ENCODE assay signal across 22 mouse cellular contexts in genomic region chr12:57949886-57950285, GRCm38 (mm10).
DNase-seq lines count a peak whose midpoint lies in the region; ATAC-seq and TF ChIP-seq lines count a peak whose summit lies in the region.
"Had no signal": no experiment of that assay in that cellular context is flagged by ENCODE, and none has a peak within 500 bp of the region (broad histone marks: within the 10 kb centered on the region; RNA-seq: fewer than 3 reads in every experiment).

No protein-coding gene starts in this region.

- no peak overlapping the region for H3K27ac ChIP-seq in forebrain, embryonic 13.5 days
- no peak overlapping the region for H3K27ac ChIP-seq in forebrain, embryonic 12.5 days
- H3K27ac ChIP-seq in limb, embryonic 14.5 days (replicated peaks; ENCODE audit: low read depth, low read length): no peak overlapping the region
- H3K27ac ChIP-seq in limb, embryonic 10.5 days: no peak overlapping the region
- H3K27ac ChIP-seq: embryonic facial prominence, embryonic 12.5 days; heart, adult 2 months; heart, embryonic 15.5 days; hindbrain, embryonic 14.5 days had no signal

- H3K36me3 ChIP-seq in forebrain, embryonic 13.5 days (ENCODE audit: poor library complexity, severe bottlenecking): no peaks in the 10 kb centered on the region
- H3K36me3 ChIP-seq in forebrain, embryonic 12.5 days (replicated peaks): no peaks in the 10 kb centered on the region
- H3K36me3 ChIP-seq in limb, embryonic 14.5 days (ENCODE audit: control insufficient read depth, insufficient read depth, low read length): no peaks in the 10 kb centered on the region
- H3K36me3 ChIP-seq in limb, embryonic 10.5 days: no peaks in the 10 kb centered on the region
- H3K36me3 ChIP-seq: embryonic facial prominence, embryonic 12.5 days; heart, embryonic 15.5 days had no signal

- WGBS in forebrain, embryonic 13.5 days: 55% methylated on average over 5 of the region's 5 CpGs
- WGBS in forebrain, embryonic 12.5 days: 60% methylated on average over 5 of the region's 5 CpGs
- WGBS in limb, embryonic 14.5 days: 30% methylated on average over 5 of the region's 5 CpGs
- 51% methylated on average over 5 of the region's 5 CpGs for WGBS in limb, embryonic 10.5 days

- no peaks in the 10 kb centered on the region for H3K27me3 ChIP-seq in forebrain, embryonic 13.5 days
- H3K27me3 ChIP-seq in forebrain, embryonic 12.5 days: no peaks in the 10 kb centered on the region
- no peaks in the 10 kb centered on the region for H3K27me3 ChIP-seq in limb, embryonic 14.5 days (ENCODE audit: control insufficient read depth, insufficient read depth, low read length)
- no peaks in the 10 kb centered on the region for H3K27me3 ChIP-seq in limb, embryonic 10.5 days (ENCODE audit: low read depth, poor library complexity, severe bottlenecking)
- H3K27me3 ChIP-seq: CH12.LX; embryonic facial prominence, embryonic 12.5 days; heart, embryonic 15.5 days had no signal

- no peak overlapping the region for H3K4me3 ChIP-seq in forebrain, embryonic 13.5 days
- H3K4me3 ChIP-seq in forebrain, embryonic 12.5 days (replicated peaks): no peak overlapping the region
- no peak overlapping the region for H3K4me3 ChIP-seq in limb, embryonic 14.5 days (replicated peaks; ENCODE audit: low read length)
- no peak overlapping the region for H3K4me3 ChIP-seq in limb, embryonic 10.5 days
- H3K4me3 ChIP-seq: embryonic facial prominence, embryonic 12.5 days; heart, adult 2 months; heart, embryonic 15.5 days had no signal

- peak; percentile 8 for DNase-seq in limb, embryonic 14.5 days (ENCODE audit: low spot score)
- no peak for DNase-seq in limb, embryonic 10.5 days (ENCODE audit: low spot score)
- peak; percentile 19 for DNase-seq in embryo, embryonic 11 days
- peak; percentile 20 for DNase-seq in mesoderm, embryonic 11.5 days (ENCODE audit: low read depth, low spot score)
- DNase-seq: adrenal gland, postnatal 14 days; cerebellum, adult 2 months; cerebellum, postnatal 10 days; gastrocnemius, postnatal 14 days; heart, adult 2 months; heart, postnatal 14 days; kidney, adult 8-10 months had no signal

- H3K9me3 ChIP-seq in forebrain, embryonic 13.5 days (replicated peaks): no peaks in the 10 kb centered on the region
- H3K9me3 ChIP-seq in forebrain, embryonic 12.5 days: no peaks in the 10 kb centered on the region
- no peaks in the 10 kb centered on the region for H3K9me3 ChIP-seq in limb, embryonic 14.5 days (ENCODE audit: control insufficient read depth, low read length)
- H3K9me3 ChIP-seq in limb, embryonic 10.5 days (replicated peaks): no peaks in the 10 kb centered on the region
- H3K9me3 ChIP-seq: embryonic facial prominence, embryonic 12.5 days; heart, embryonic 15.5 days had no signal

- ATAC-seq in forebrain, embryonic 13.5 days: peak; percentile 89
- no peak for ATAC-seq in forebrain, embryonic 12.5 days (ENCODE audit: low FRiP score)
- no peak for ATAC-seq in limb, embryonic 14.5 days (ENCODE audit: low FRiP score, low read depth)
- no peak for ATAC-seq in erythroblast, adult 5-6 weeks (replicated peaks; ENCODE audit: low FRiP score, poor library complexity, severe bottlenecking)
- ATAC-seq: activated CD4-positive, CD25-positive, alpha-beta regulatory T cell, adult 4 months; intestine, postnatal 0 days; Patski had no signal

- TF ChIP-seq POLR2A in limb, embryonic 14.5 days (IDR thresholded peaks at IDR 0.05; ENCODE audit: borderline replicate concordance, extremely low read depth, insufficient read depth, insufficient read length): no peak

- H3K4me1 ChIP-seq in forebrain, embryonic 13.5 days: no peaks in the 10 kb centered on the region
- no peaks in the 10 kb centered on the region for H3K4me1 ChIP-seq in forebrain, embryonic 12.5 days
- no peaks in the 10 kb centered on the region for H3K4me1 ChIP-seq in limb, embryonic 14.5 days (ENCODE audit: control insufficient read depth, insufficient read depth, low read length)
- H3K4me1 ChIP-seq in limb, embryonic 10.5 days: 0 out of 2 replicates have a peak, but pooled peaks cover 3% of the 10 kb centered on the region
- H3K4me1 ChIP-seq: embryonic facial prominence, embryonic 12.5 days; heart, embryonic 15.5 days had no signal

- H3K9ac ChIP-seq in forebrain, embryonic 13.5 days: no peak overlapping the region
- no peak overlapping the region for H3K9ac ChIP-seq in forebrain, embryonic 12.5 days
- no peak overlapping the region for H3K9ac ChIP-seq in limb, embryonic 14.5 days (ENCODE audit: low read depth, low read length, severe bottlenecking)
- H3K9ac ChIP-seq: embryonic facial prominence, embryonic 12.5 days; heart, embryonic 15.5 days; hindbrain, embryonic 14.5 days had no signal

- H3K4me2 ChIP-seq in forebrain, embryonic 13.5 days: no peak overlapping the region
- no peak overlapping the region for H3K4me2 ChIP-seq in forebrain, embryonic 12.5 days
- no peak overlapping the region for H3K4me2 ChIP-seq in limb, embryonic 14.5 days (replicated peaks; ENCODE audit: low read depth, low read length, severe bottlenecking)
- H3K4me2 ChIP-seq: embryonic facial prominence, embryonic 12.5 days; heart, embryonic 11.5 days; heart, embryonic 15.5 days; hindbrain, embryonic 14.5 days had no signal
